Mouse (Mus musculus) CH12.LX (cell line): ENCODE measurements around the gene Gtpbp8.

Experiments
- CHD1 ChIP-seq: IDR thresholded peaks from 2 replicates; pipeline ENCODE4 v1.6.1; 2012; ENCODE audit warnings: low read depth, low read length, improper control_type of control experiment, inconsistent platforms
- CTCF ChIP-seq, 2 experiments: IDR thresholded peaks in 1 of 2; conservative IDR thresholded peaks in 1 of 2; 2 replicates each; pipeline ENCODE4 v1.5.1; 2011 to 2012; ENCODE audit warnings: low read depth in 2 of 2, low read length in 2 of 2, improper control_type of control experiment in 1 of 2, inconsistent platforms in 1 of 2, mild to moderate bottlenecking in 1 of 2, moderate library complexity in 1 of 2
- EP300 ChIP-seq: IDR thresholded peaks from 2 replicates; pipeline ENCODE4 v1.6.1; 2011; ENCODE audit warnings: low read length, improper control_type of control experiment
- ETS1 ChIP-seq: conservative IDR thresholded peaks from 2 replicates; pipeline ENCODE4 v1.6.1; 2012; ENCODE audit warnings: low read depth, mild to moderate bottlenecking, inconsistent platforms, low read length, improper control_type of control experiment, moderate library complexity
- GABPA ChIP-seq: IDR thresholded peaks from 2 replicates; pipeline ENCODE4 v1.6.1; 2012; ENCODE audit warnings: low read depth, low read length, improper control_type of control experiment, inconsistent platforms; ENCODE audit not compliant: insufficient replicate concordance
- JUND ChIP-seq: conservative IDR thresholded peaks from 2 replicates; pipeline ENCODE4 v1.6.1; 2011; ENCODE audit warnings: low read depth, low read length, improper control_type of control experiment
- KAT2A ChIP-seq: IDR thresholded peaks from 2 replicates; pipeline ENCODE4 v1.6.1; 2012; ENCODE audit warnings: low read length, improper control_type of control experiment, inconsistent platforms; ENCODE audit not compliant: insufficient replicate concordance
- MAX ChIP-seq: IDR thresholded peaks from 2 replicates; pipeline ENCODE4 v1.6.1; 2011; ENCODE audit warnings: low read length, improper control_type of control experiment
- MEF2A ChIP-seq: IDR thresholded peaks from 2 replicates; pipeline ENCODE4 v1.6.1; 2014; ENCODE audit warnings: low read depth, mild to moderate bottlenecking, inconsistent platforms, low read length, improper control_type of control experiment, borderline replicate concordance
- MXI1 ChIP-seq: IDR thresholded peaks from 2 replicates; pipeline ENCODE4 v1.6.1; 2011; ENCODE audit warnings: mild to moderate bottlenecking, low read depth, low read length, improper control_type of control experiment
- POLR2A ChIP-seq: IDR thresholded peaks from 2 replicates; pipeline ENCODE4 v1.6.1; 2011; ENCODE audit warnings: low read depth, mild to moderate bottlenecking, improper control_type of control experiment, low read length
- RAD21 ChIP-seq: IDR thresholded peaks from 2 replicates; pipeline ENCODE4 v1.6.1; 2011; ENCODE audit warnings: low read depth, mild to moderate bottlenecking, low read length, improper control_type of control experiment, moderate library complexity
- RCOR1 ChIP-seq: conservative IDR thresholded peaks from 2 replicates; pipeline ENCODE4 v1.6.1; 2012; ENCODE audit warnings: low read depth, mild to moderate bottlenecking, inconsistent platforms, low read length, improper control_type of control experiment

- TF ChIP-seq MEF2A (no peak), POLR2A (peak; percentile 37; the same call in 1 of the 2 replicates), MXI1 (no peak), RCOR1 (no peak), ETS1 (peak; percentile 48; the same call in 1 of the 2 replicates), MAX (peak; percentile 29; the same call in 1 of the 2 replicates), EP300 (peak; percentile 73), CHD1 (no peak), CTCF (conservative IDR thresholded peaks at IDR 0.05 in 1 of 2, IDR thresholded peaks at IDR 0.05 in 1 of 2; ENCODE audit: low read depth in 2 of 2, low read length in 2 of 2) (no peak), JUND (no peak), RAD21 (no peak), KAT2A (no peak), GABPA (no peak)
Observed at GRCm38 (mm10) chr16:44778538-44779147, 32.5 kb upstream of the Gtpbp8 start.
